Mouse (Mus musculus): ENCODE results near the gene Gm13279. TPM values are rescaled to one million over a fixed set of nuclear protein-coding genes. Genes with fewer than 3 reads are reported as not detected.
A peak's percentile ranks its signal among the peaks of the same experiment; 100 is the strongest.
"Not testable (repeated sequence)": the region's sequence is repeated elsewhere in the genome, so short reads cannot be mapped to it uniquely, and the experiment has no call there.

The Gm13279 gene
- polyA plus RNA-seq (2016; fragmentation: Nextera tagmentation; extraction: Ambion mirVana) = not detected in 2 replicates

DNA sequence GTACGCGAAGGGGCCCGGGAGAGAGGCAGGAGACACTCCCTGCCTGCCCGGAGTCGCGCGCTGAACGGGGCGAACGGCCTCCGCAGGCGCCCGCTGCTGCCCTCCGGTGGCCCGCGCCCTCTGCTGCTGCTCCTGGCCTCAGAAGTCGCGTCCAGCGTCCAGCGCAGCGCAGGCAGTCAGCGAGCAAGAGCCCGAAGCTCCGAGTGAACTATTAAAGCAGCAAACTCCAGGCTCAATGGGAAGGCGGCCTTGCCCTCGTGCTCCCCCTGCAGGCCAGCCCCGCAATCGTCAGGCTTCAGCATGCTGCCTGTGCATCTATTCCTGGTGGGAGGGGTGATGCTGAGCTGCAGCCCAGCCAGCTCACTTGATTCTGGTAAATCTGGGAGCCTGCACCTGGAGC, at the start of gene Gm13279:
TSS of gene Gm13279 (plus strand) at position 301 of the 400 bp plus-strand sequence.
- no CpG with 5 or more reads among the region's 28 CpGs for WGBS

DNA sequence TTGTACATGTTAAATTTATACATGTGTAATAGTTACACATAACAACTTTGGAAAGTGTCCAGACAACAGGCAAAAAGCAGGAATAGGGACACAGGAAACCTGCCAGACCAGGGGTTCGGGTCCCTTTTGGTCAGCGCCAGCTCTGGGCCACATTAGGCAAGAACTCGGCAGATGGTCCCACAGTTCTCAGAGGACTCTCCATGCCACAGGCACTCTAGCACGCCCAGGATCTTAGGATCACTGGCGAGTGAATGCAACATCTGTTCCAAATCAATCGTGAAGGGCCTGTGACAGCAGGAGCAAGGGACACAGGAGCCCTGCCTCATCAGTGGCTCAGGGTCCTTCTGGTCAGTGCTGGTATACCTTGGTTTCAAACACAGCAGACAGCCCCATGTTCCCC, 47.3 kb upstream of the Gm13279 start:
- no peaks in the 10 kb centered on the region for H3K9me3 ChIP-seq
- no peak for ATAC-seq (ENCODE audit: insufficient number of reproducible peaks, insufficient read depth, low FRiP score, low TSS enrichment)

More for the DNA sequence above, at the start of gene Gm13279:
- not testable (repeated sequence) for H3K4me1 ChIP-seq; H3K36me3 ChIP-seq; H3K27me3 ChIP-seq; H3K27ac ChIP-seq; H3K4me2 ChIP-seq (replicated peaks); H3K4me3 ChIP-seq; ATAC-seq (ENCODE audit: insufficient number of reproducible peaks, insufficient read depth, low FRiP score, low TSS enrichment); H3K9me3 ChIP-seq; H3K9ac ChIP-seq

DNA sequence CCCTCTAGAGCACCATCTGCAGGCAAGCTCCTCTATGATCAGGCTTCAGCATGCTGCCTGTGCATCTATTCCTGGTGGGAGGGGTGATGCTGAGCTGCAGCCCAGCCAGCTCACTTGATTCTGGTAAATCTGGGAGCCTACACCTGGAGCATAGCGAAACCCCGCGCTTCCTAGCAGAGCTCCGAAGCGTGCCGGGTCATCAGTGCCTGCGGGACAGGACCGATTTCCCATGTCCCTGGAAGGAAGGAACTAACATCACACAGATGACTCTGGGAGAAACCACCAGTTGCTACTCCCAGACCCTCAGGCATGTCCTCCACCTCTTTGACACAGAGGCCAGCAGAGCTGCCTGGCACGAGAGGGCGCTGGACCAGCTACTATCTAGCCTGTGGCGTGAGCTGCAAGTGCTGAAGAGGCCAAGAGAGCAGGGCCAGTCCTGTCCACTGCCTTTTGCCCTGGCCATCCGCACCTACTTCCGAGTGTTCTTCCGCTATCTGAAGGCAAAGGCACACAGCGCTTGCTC, 42.3 kb upstream of the Gm13279 start, which contains the start of gene Gm13271:
TSS of gene Gm13271 (plus strand) at position 51 of the 523 bp plus-strand sequence.
- not testable (repeated sequence) for H3K4me3 ChIP-seq; ATAC-seq (ENCODE audit: insufficient number of reproducible peaks, insufficient read depth, low FRiP score, low TSS enrichment); H3K9ac ChIP-seq; H3K36me3 ChIP-seq; H3K27ac ChIP-seq; H3K27me3 ChIP-seq; H3K4me1 ChIP-seq; H3K9me3 ChIP-seq; H3K4me2 ChIP-seq (replicated peaks)
- WGBS = 75% methylated on average over 15 of the region's 15 CpGs

More for the DNA sequence above, 47.3 kb upstream of the Gm13279 start:
- no peak overlapping the region for H3K4me2 ChIP-seq (replicated peaks)
- no peak overlapping the region for H3K9ac ChIP-seq
- no peaks in the 10 kb centered on the region for H3K4me1 ChIP-seq
- WGBS = 35% methylated on average over 6 of the region's 6 CpGs
- H3K27ac ChIP-seq = no peak overlapping the region
- no peaks in the 10 kb centered on the region for H3K27me3 ChIP-seq
- H3K4me3 ChIP-seq = no peak overlapping the region
- no peaks in the 10 kb centered on the region for H3K36me3 ChIP-seq

DNA sequence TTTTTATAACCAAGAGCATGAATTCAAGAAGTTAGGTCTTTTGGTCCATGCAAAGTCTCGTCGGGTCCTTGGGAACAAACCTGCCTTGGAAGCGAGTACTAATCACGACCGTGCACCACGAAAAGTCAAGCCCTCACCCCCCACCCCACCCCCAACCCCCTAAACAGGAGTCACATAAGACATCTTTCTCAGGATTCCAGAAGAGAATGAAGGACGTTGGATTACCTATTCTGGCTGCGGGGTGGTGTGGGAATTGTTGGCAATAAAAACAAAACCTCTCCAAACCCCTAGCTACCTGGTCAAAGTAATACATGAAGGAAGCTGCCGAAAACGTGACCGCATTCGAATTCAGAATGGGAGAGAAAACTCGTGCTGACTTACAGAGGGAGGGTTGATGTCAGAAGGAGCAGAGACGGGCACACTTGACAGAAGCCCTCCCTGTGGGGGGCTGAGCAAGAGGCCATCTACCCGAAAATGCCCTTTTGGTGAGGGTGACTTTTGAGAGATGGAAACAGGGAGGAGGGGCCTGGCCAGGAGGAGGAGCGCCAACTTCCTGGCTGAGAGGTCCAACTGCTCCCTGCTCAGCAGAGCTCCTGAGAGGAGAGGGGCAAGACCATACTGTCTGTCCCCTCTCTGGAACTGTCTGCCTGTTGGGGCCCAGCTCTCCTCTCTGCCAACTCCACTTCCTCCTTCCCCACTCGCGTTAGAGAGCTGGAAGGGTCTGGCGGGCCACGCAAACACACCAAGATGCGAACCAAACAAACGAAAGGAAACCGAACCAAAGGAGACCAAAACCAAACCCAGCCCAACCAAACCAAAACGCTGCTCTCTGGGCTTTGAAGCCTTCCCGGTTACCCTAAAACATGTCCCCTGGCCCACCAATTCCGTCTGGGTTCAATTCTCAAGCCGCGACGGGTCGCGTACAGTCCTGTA, 40.4 kb upstream of the Gm13279 start:
- 13% methylated on average over 28 of the region's 31 CpGs for WGBS
- not testable (repeated sequence) for H3K36me3 ChIP-seq; H3K4me1 ChIP-seq; ATAC-seq (ENCODE audit: insufficient number of reproducible peaks, insufficient read depth, low FRiP score, low TSS enrichment); H3K27me3 ChIP-seq; H3K9me3 ChIP-seq
- Histone ChIP-seq H3K9ac (peak overlapping the region; percentile 48; the same call in 1 of the 2 replicates), H3K27ac (peak overlapping the region; percentile 91), H3K4me2 (replicated peaks) (peak overlapping the region; percentile 64), H3K4me3 (peak overlapping the region; percentile 43)

DNA sequence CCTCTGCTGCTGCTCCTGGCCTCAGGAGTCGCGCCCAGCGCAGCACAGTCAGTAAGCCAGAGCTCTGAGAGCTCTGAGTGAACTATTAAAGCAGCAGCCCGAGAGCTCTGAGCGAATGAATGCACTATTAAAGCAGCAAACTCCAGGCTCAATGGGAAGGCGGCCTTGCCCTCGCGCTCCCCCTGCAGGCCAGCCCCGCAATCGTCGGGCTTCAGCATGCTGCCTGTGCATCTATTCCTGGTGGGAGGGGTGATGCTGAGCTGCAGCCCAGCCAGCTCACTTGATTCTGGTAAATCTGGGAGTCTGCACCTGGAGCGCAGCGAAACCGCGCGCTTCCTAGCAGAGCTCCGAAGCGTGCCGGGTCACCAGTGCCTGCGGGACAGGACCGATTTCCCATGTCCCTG, 39.6 kb upstream of the Gm13279 start:
- H3K36me3 ChIP-seq, H3K27me3 ChIP-seq, H3K9me3 ChIP-seq, H3K4me1 ChIP-seq: not testable (repeated sequence)
- 0% methylated on average over 19 of the region's 21 CpGs for WGBS
- Histone ChIP-seq H3K4me3 (peak overlapping the region; percentile 43), H3K9ac (peak overlapping the region; percentile 48; the same call in 1 of the 2 replicates), H3K27ac (peak overlapping the region; percentile 91), H3K4me2 (replicated peaks) (peak overlapping the region; percentile 64)
- peak; percentile 100 for ATAC-seq (ENCODE audit: insufficient number of reproducible peaks, insufficient read depth, low FRiP score, low TSS enrichment)

DNA sequence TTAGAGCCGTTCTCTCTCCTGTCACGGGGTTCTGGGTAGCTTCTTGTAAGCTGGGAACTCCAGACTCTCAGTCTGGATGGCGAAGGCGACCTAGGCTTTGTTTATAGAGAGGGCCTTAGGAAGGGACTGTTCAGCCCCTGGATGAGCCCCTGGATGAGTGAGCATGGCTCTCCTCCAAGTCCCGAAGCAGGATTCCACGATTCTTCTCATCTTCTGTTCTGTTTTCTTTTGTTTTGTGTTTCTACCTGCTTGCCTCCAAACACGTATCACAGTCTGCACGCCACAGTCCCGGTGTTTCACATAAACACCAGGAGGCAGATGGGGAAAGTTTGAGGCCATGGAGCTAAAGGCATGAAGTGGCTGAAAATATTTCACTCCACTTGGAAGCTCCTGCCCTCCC, 38.4 kb upstream of the Gm13279 start:
- H3K4me3 ChIP-seq; H3K9me3 ChIP-seq; ATAC-seq (ENCODE audit: insufficient number of reproducible peaks, insufficient read depth, low FRiP score, low TSS enrichment); H3K9ac ChIP-seq; H3K4me2 ChIP-seq (replicated peaks); H3K4me1 ChIP-seq; H3K36me3 ChIP-seq; H3K27me3 ChIP-seq; H3K27ac ChIP-seq: not testable (repeated sequence)
- WGBS = 87% methylated on average over 9 of the region's 9 CpGs

DNA sequence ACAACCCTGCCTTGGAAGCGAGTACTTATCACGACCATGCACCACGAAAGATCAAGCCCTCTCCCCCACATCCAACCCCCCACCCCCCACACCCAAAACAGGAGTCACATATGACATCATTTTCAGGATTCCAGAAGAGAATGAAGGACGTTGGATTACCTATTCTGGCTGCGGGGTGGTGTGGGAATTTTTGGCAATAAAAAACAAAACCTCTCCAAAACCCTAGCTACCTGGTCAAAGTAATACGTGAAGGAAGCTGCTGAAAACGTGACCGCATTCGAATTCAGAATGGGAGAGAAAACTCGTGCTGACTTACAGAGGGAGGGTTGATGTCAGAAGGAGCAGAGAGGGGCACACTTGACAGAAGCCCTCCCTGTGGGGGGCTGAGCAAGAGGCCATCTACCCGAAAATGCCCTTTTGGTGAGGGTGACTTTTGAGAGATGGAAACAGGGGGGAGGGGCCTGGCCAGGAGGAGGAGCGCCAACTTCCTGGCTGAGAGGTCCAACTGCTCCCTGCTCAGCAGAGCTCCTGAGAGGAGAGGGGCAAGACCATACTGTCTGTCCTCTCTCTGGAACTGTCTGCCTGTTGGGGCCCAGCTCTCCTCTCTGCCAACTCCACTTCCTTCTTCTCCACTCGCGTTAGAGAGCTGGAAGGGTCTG, 37.5 kb upstream of the Gm13279 start, which contains the start of gene Gm13283:
TSS of gene Gm13283 (plus strand) at position 510 of the 659 bp plus-strand sequence.
- not testable (repeated sequence) for H3K9me3 ChIP-seq; H3K27me3 ChIP-seq; H3K36me3 ChIP-seq; ATAC-seq (ENCODE audit: insufficient number of reproducible peaks, insufficient read depth, low FRiP score, low TSS enrichment); H3K4me1 ChIP-seq
- 22% methylated on average over 9 of the region's 14 CpGs for WGBS
- H3K9ac ChIP-seq = peak within 1 kb of the TSS; percentile 44; the same call in 1 of the 2 replicates
- peak within 1 kb of the TSS; percentile 48 for H3K4me2 ChIP-seq (replicated peaks)
- peak within 1 kb of the TSS; percentile 36 for H3K4me3 ChIP-seq
- H3K27ac ChIP-seq = peak within 1 kb of the TSS; percentile 75; the same call in 1 of the 2 replicates

DNA sequence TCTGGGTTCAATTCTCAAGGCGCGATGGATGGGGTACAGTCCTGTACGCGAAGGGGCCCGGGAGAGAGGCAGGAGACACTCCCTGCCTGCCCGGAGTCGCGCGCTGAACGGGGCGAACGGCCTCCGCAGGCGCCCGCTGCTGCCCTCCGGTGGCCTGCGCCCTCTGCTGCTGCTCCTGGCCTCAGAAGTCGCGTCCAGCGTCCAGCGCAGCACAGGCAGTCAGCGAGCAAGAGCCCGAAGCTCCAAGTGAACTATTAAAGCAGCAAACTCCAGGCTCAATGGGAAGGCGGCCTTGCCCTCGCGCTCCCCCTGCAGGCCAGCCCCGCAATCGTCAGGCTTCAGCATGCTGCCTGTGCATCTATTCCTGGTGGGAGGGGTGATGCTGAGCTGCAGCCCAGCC, 36.8 kb upstream of the Gm13279 start:
- H3K27me3 ChIP-seq; ATAC-seq (ENCODE audit: insufficient number of reproducible peaks, insufficient read depth, low FRiP score, low TSS enrichment); H3K9me3 ChIP-seq; H3K36me3 ChIP-seq; H3K4me1 ChIP-seq: not testable (repeated sequence)
- under 1% methylated on average over 23 of the region's 28 CpGs for WGBS
- Histone ChIP-seq H3K4me3 (peak overlapping the region; percentile 36), H3K9ac (peak overlapping the region; percentile 44; the same call in 1 of the 2 replicates), H3K4me2 (replicated peaks) (peak overlapping the region; percentile 48), H3K27ac (peak overlapping the region; percentile 75; the same call in 1 of the 2 replicates)

DNA sequence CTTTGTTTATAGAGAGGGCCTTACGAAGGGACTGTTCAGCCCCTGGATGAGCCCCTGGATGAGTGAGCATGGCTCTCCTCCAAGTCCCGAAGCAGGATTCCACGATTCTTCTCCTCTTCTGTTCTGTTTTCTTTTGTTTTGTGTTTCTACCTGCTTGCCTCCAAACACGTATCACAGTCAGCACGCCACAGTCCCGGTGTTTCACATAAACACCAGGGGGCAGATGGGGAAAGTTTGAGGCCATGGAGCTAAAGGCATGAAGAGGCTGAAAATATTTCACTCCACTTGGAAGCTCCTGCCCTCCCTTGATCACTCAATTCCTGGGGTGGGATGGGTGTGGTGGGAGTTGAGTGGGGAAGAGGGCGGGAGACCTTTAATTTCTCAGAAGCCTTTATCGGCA, 35.4 kb upstream of the Gm13279 start:
- not testable (repeated sequence) for H3K27ac ChIP-seq; H3K9ac ChIP-seq; H3K9me3 ChIP-seq; H3K4me1 ChIP-seq; H3K4me2 ChIP-seq (replicated peaks); H3K27me3 ChIP-seq; H3K36me3 ChIP-seq; H3K4me3 ChIP-seq; ATAC-seq (ENCODE audit: insufficient number of reproducible peaks, insufficient read depth, low FRiP score, low TSS enrichment)
- WGBS = 70% methylated on average over 6 of the region's 8 CpGs

DNA sequence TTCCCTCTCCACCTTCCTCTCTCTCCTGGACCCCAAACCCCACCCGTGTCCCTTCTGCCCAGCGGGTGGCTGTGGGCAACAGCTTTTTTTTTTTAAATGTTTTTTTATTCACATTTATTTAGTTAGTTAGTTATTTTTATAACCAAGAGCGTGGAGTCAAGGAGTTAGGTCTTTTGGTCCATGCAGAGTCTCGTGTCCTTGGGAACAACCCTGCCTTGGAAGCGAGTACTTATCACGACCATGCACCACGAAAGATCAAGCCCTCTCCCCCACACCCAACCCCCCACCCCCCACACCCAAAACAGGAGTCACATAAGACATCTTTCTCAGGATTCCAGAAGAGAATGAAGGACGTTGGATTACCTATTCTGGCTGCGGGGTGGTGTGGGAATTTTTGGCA, 34.9 kb upstream of the Gm13279 start:
- not testable (repeated sequence) for H3K9ac ChIP-seq; H3K36me3 ChIP-seq; H3K4me1 ChIP-seq; H3K9me3 ChIP-seq; H3K27ac ChIP-seq; ATAC-seq (ENCODE audit: insufficient number of reproducible peaks, insufficient read depth, low FRiP score, low TSS enrichment); H3K27me3 ChIP-seq; H3K4me2 ChIP-seq (replicated peaks); H3K4me3 ChIP-seq
- WGBS = 56% methylated on average over 9 of the region's 9 CpGs

DNA sequence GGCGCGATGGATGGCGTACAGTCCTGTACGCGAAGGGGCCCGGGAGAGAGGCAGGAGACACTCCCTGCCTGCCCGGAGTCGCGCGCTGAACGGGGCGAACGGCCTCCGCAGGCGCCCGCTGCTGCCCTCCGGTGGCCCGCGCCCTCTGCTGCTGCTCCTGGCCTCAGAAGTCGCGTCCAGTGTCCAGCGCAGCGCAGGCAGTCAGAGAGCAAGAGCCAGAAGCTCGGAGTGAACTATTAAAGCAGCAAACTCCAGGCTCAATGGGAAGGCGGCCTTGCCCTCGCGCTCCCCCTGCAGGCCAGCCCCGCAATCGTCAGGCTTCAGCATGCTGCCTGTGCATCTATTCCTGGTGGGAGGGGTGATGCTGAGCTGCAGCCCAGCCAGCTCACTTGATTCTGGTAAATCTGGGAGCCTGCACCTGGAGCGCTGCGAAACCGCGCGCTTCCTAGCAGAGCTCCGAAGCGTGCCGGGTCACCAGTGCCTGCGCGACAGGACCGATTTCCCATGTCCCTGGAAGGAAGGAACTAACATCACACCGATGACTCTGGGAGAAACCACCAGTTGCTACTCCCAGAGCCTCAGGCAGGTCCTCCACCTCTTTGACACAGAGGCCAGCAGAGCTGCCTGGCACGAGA, 33.7 kb upstream of the Gm13279 start:
- not testable (repeated sequence) for H3K27me3 ChIP-seq; H3K36me3 ChIP-seq; H3K9me3 ChIP-seq; H3K4me1 ChIP-seq; ATAC-seq (ENCODE audit: insufficient number of reproducible peaks, insufficient read depth, low FRiP score, low TSS enrichment); H3K9ac ChIP-seq
- Histone ChIP-seq H3K27ac (0 out of 2 replicates have a peak overlapping the region, but pooled peaks have one; percentile 17), H3K4me3 (peak overlapping the region; percentile 38), H3K4me2 (replicated peaks) (peak overlapping the region; percentile 49)
- WGBS = 4% methylated on average over 26 of the region's 42 CpGs
